Mouse (Mus musculus) bone marrow macrophage, adult 2 months (primary cell): ENCODE data around the gene Nudt8.

Experiments
- CTCF ChIP-seq: IDR thresholded peaks from 2 replicates; pipeline ENCODE4 v1.5.1; 2012; ENCODE audit warnings: low read depth, mild to moderate bottlenecking, low read length, moderate library complexity
- POLR2A ChIP-seq: IDR thresholded peaks from 2 replicates; pipeline ENCODE4 v1.6.1; 2012; ENCODE audit warnings: mild to moderate bottlenecking, low read depth, low read length, borderline replicate concordance

GRCm38 (mm10) chr19:4012432-4013022 lies 12.1 kb downstream of the Nudt8 start, which contains the start of gene Ndufv1:
- TF ChIP-seq CTCF = no peak
- no peak for TF ChIP-seq POLR2A
